Mouse (Mus musculus) adrenal gland, postnatal 14 days (tissue): Measurements from ENCODE around the gene Omp. TPM values are rescaled to one million over a fixed set of nuclear protein-coding genes. Genes with fewer than 3 reads are reported as not detected.

Experiments used
- DNase-seq: peaks from one replicate; pipeline ENCODE4 v3.0.0; 2021; ENCODE audit warnings: mixed read lengths
- total RNA-seq: library from RNA; stranded (reverse); gene quantifications from 2 replicates; pipeline ENCODE4 v1.2.3, GENCODE M21; 2021

Gene Omp
- total RNA-seq, 1 experiment from 2014 or later = 2.1 TPM

GRCm38 (mm10) chr7:98142247-98142646 is 3.1 kb downstream of the Omp start:
- DNase-seq = no peak

- DNase-seq = peak; percentile 69
These were observed 4.1 kb downstream of the Omp start for GRCm38 (mm10) chr7:98141206-98141605.

GRCm38 (mm10) chr7:98140597-98140996 is 4.7 kb downstream of the Omp start:
- DNase-seq = peak; percentile 61

- DNase-seq = peak; percentile 69
These were observed 6.1 kb downstream of the Omp start for GRCm38 (mm10) chr7:98139216-98139615.

- no peak for DNase-seq
These were observed 7.3 kb downstream of the Omp start for GRCm38 (mm10) chr7:98137995-98138394.

- no peak for DNase-seq
These were observed 7.7 kb downstream of the Omp start for GRCm38 (mm10) chr7:98137583-98137982.

- no peak for DNase-seq
These were observed 13.6 kb downstream of the Omp start for GRCm38 (mm10) chr7:98131751-98132150.

- peak; percentile 80 for DNase-seq
These were observed 19.8 kb downstream of the Omp start for GRCm38 (mm10) chr7:98125473-98125872.

- DNase-seq = peak; percentile 52
These were observed 20.6 kb downstream of the Omp start for GRCm38 (mm10) chr7:98124701-98125100.

GRCm38 (mm10) chr7:98121673-98122072 is 23.6 kb downstream of the Omp start:
- peak; percentile 63 for DNase-seq

GRCm38 (mm10) chr7:98121241-98121640 is 24.1 kb downstream of the Omp start:
- peak; percentile 76 for DNase-seq

GRCm38 (mm10) chr7:98120325-98120724 is 25.0 kb downstream of the Omp start:
- DNase-seq = peak; percentile 85

GRCm38 (mm10) chr7:98119961-98120232 is 25.4 kb downstream of the Omp start:
- no peak for DNase-seq

GRCm38 (mm10) chr7:98119179-98119960 is 25.9 kb downstream of the Omp start, which contains the start of gene Myo7a:
TSS of gene Myo7a (minus strand) at chr7:98119524.
- DNase-seq = peak; percentile 94

GRCm38 (mm10) chr7:98117012-98117660 is 28.2 kb downstream of the Omp start:
- peak; percentile 91 for DNase-seq

GRCm38 (mm10) chr7:98114656-98115055 is 30.6 kb downstream of the Omp start:
- no peak for DNase-seq

- DNase-seq = no peak
These were observed 34.1 kb downstream of the Omp start for GRCm38 (mm10) chr7:98111233-98111632.

GRCm38 (mm10) chr7:98109771-98110170 is 35.5 kb downstream of the Omp start:
- DNase-seq = no peak

- no peak for DNase-seq
These were observed 36.5 kb downstream of the Omp start for GRCm38 (mm10) chr7:98108636-98109430.

- DNase-seq = no peak
These were observed 39.0 kb downstream of the Omp start for GRCm38 (mm10) chr7:98106272-98106671.

- peak; percentile 44 for DNase-seq
These were observed 40.5 kb downstream of the Omp start for GRCm38 (mm10) chr7:98104481-98105435.

GRCm38 (mm10) chr7:98103942-98104292 is 41.4 kb downstream of the Omp start:
- no peak for DNase-seq
